Mouse (Mus musculus) macrophage (primary cell): ENCODE measurements around the gene Zfp493. TPM values are rescaled to one million over a fixed set of nuclear protein-coding genes. Genes with fewer than 3 reads are reported as not detected.
"Not testable (repeated sequence)": the region's sequence is repeated elsewhere in the genome, so short reads cannot be mapped to it uniquely, and the experiment has no call there.

Experiments
- H3K27ac ChIP-seq: fragments of 350-480 bp; formaldehyde crosslinking; 2 replicates; pipeline ENCODE4 v1.9.0; 2021
- H3K36me3 ChIP-seq: fragments of 350-480 bp; formaldehyde crosslinking; 2 replicates; pipeline ENCODE4 v1.9.0; 2021; ENCODE audit errors: inconsistent target
- H3K4me3 ChIP-seq: fragments of 350-480 bp; formaldehyde crosslinking; 2 replicates; pipeline ENCODE4 v1.9.0; 2021; ENCODE audit errors: inconsistent target
- H3K79me2 ChIP-seq: fragments of 350-480 bp; formaldehyde crosslinking; 2 replicates; pipeline ENCODE4 v1.9.0; 2021; ENCODE audit errors: inconsistent target
- WGBS: methylation state at CpG from one replicate; pipeline ENCODE4 v1.1.7; 2026; ENCODE audit warnings: inconsistent platforms; ENCODE audit not compliant: missing documents; 5-methylcytosine and 5-hydroxymethylcytosine counted together
- polyA plus RNA-seq: library from polyadenylated mRNA; stranded (reverse); fragments of 250-400 nt; gene quantifications from 3 replicates; pipeline ENCODE4 v1.2.4, GENCODE M21; 2018; ENCODE audit warnings: inconsistent platforms

The Zfp493 gene
- polyA plus RNA-seq, 1 experiment from 2014 or later: 3.7 TPM

- Histone ChIP-seq H3K36me3 (no peaks in the 10 kb centered on the region), H3K27ac (peak overlapping the region; percentile 67; the same call in 1 of the 2 replicates), H3K79me2 (peaks cover 4% of the 10 kb centered on the region; the same call in 1 of the 2 replicates), H3K4me3 (peak overlapping the region; percentile 86)
- 86% methylated on average over 8 of the region's 8 CpGs for WGBS
Observed at GRCm38 (mm10) chr13:67812961-67813709, 33.6 kb downstream of the Zfp493 start.

GRCm38 (mm10) chr13:67813710-67814660 is 34.5 kb downstream of the Zfp493 start, which contains the start of gene Zfp273:
Zfp273 (plus strand) TSS chr13:67813740.
- 6% methylated on average over 31 of the region's 31 CpGs for WGBS
- Histone ChIP-seq H3K79me2 (peaks cover 4% of the 10 kb centered on the region; the same call in 1 of the 2 replicates), H3K36me3 (0 out of 2 replicates have a peak, but pooled peaks cover 5% of the 10 kb centered on the region), H3K4me3 (peak within 1 kb of the TSS; percentile 86), H3K27ac (peak within 1 kb of the TSS; percentile 67)

DNA sequence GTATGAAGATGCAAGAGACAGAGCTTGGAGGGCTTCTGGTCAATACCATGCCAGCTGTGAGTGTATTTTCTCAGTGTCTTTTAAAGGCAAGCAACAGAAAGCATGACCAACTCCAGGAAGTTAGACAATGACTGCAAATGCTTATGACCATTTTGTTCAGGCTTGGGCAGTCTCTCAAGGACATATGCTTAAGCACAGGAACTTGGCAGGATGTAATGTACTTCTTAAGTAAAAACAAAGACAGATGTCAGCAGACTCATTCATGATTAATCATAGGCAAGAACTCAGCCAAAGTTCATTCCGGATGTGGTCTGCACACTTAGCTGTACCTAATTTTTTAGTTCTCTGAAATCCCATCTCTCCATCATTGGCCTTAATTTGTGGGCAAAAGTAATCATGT is 39.1 kb downstream of the Zfp493 start:
- Histone ChIP-seq H3K27ac (no peak overlapping the region), H3K4me3 (no peak overlapping the region), H3K36me3 (0 out of 2 replicates have a peak, but pooled peaks cover 6% of the 10 kb centered on the region), H3K79me2 (peaks cover 4% of the 10 kb centered on the region; the same call in 1 of the 2 replicates)
- 91% methylated on average over 1 of the region's 1 CpGs for WGBS

- WGBS: 6% methylated on average over 14 of the region's 14 CpGs
- peak within 1 kb of the TSS; percentile 42 for H3K4me3 ChIP-seq
- no peaks in the 10 kb centered on the region for H3K79me2 ChIP-seq
- H3K36me3 ChIP-seq: peaks cover 6% of the 10 kb centered on the region
- no peak within 1 kb of the TSS for H3K27ac ChIP-seq
Observed at GRCm38 (mm10) chr13:67830911-67831336, 51.4 kb downstream of the Zfp493 start, which contains the start of gene Gm10037. Gm10037 (plus strand) TSS chr13:67831106.

DNA sequence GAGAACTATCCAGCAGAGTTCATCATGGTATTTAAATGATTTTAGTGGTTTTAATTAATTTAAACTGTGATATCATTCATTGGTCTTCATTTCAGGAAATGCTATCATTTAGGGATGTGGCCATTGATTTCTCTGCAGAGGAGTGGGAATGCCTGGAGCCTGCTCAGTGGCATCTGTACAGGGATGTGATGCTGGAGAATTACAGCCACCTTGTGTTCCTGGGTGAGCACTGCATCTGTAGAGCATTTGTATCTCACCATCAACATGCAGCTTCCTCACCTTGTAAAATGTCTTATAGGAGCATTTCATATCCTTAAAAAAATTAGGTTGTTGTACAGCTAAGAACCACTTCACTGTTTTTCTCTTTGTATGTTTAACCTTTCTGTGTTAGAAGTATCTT is 53.6 kb downstream of the Zfp493 start:
- H3K4me3 ChIP-seq, H3K79me2 ChIP-seq, H3K36me3 ChIP-seq, H3K27ac ChIP-seq: not testable (repeated sequence)

Other genes with a start within 250 kb of the Zfp493 start
- 5.2 to 6.7 TPM (median 6.2 TPM) in 3 replicates for gene Zfp748, start 225.9 kb upstream of the Zfp493 start, polyA plus RNA-seq
- 9.1 to 16.7 TPM (median 9.3 TPM) in 3 replicates for gene Zfp729b, start 170.0 kb upstream of the Zfp493 start, polyA plus RNA-seq
- gene Gm49345, start 141.9 kb upstream of the Zfp493 start, polyA plus RNA-seq: not detected in 3 replicates
- gene Zfp729a, start 141.9 kb upstream of the Zfp493 start, polyA plus RNA-seq: 5.2 to 8.7 TPM (median 6.5 TPM) in 3 replicates
- gene Zfp738, start 92.6 kb upstream of the Zfp493 start, polyA plus RNA-seq: 4.4 to 8.6 TPM (median 6.8 TPM) in 3 replicates
- 11.0 to 17.4 TPM (median 11.8 TPM) in 3 replicates for gene Zfp65, start 50.5 kb upstream of the Zfp493 start, polyA plus RNA-seq
- gene Zfp85, start 24.5 kb upstream of the Zfp493 start, polyA plus RNA-seq: 2.2 to 4.9 TPM (median 4.3 TPM) in 3 replicates
- gene Zfp273, start 34.0 kb downstream of the Zfp493 start, polyA plus RNA-seq: 2.5 to 7.5 TPM (median 4.1 TPM) in 3 replicates
- 0.42 to 0.68 TPM in 2 of 3 replicates, not detected in the other for gene Gm10037, start 51.4 kb downstream of the Zfp493 start, polyA plus RNA-seq
- not detected in 3 replicates for gene BC048507, start 83.6 kb downstream of the Zfp493 start, polyA plus RNA-seq